1 mouse cellular context compared by ENCODE assay signal in genomic region chr13:62943274-62943830, GRCm38 (mm10).
TF ChIP-seq lines count a peak whose summit lies in the region.

No protein-coding gene starts in this region.

TF ChIP-seq in MEL, 35 proteins besides CTCF, POLR2A, EP300 and RAD21:
- TF ChIP-seq RCOR1 (IDR thresholded peaks at IDR 0.05; ENCODE audit: low read depth, low read length), result no peak
- TF ChIP-seq ZC3H11A (IDR thresholded peaks at IDR 0.05; ENCODE audit: low read depth, low read length), result no peak
- no peak for TF ChIP-seq MYC (IDR thresholded peaks at IDR 0.05; ENCODE audit: low read depth, low read length)
- TF ChIP-seq MXI1 (IDR thresholded peaks at IDR 0.05; ENCODE audit: low read depth, low read length), result no peak
- no peak for TF ChIP-seq HCFC1 (IDR thresholded peaks at IDR 0.05; ENCODE audit: low read depth, low read length)
- no peak for TF ChIP-seq SIN3A (IDR thresholded peaks at IDR 0.05; ENCODE audit: low read length)
- TF ChIP-seq MAX (IDR thresholded peaks at IDR 0.05; ENCODE audit: low read length), result no peak
- no peak for TF ChIP-seq USF2 (IDR thresholded peaks at IDR 0.05; ENCODE audit: borderline replicate concordance in 1 of 2, insufficient read depth in 1 of 2, low read depth in 1 of 2, low read length in 2 of 2)
